Mouse (Mus musculus): ENCODE results near the gene Lrmda. TPM values are rescaled to one million over a fixed set of nuclear protein-coding genes. Genes with fewer than 3 reads are reported as not detected.

Lrmda gene
- total RNA-seq, 2 experiments from 2014 or later, result 0.27 TPM; not detected in 1

DNA sequence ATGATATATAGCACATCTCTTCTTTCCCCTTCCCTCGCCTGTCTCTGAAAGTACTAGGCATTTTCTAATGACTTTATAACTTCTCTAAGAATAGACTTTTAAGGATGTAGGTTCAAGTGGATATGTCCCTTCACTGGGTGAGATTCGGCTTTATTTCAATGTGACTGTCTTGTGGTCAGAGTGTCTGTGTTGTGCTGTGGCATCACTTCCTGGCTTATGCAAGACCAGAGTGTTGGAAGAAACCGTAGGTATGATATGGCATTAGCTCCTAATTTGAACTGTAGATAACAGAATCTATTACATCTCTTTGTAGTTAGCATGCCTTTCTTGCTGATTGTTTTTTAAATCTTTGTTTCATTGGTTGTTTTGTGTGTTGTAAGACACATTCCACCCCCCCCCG, 198.7 kb downstream of the Lrmda start:
- no peak for DNase-seq (ENCODE audit: extremely low spot score in 1 of 2, low spot score in 1 of 2)

DNA sequence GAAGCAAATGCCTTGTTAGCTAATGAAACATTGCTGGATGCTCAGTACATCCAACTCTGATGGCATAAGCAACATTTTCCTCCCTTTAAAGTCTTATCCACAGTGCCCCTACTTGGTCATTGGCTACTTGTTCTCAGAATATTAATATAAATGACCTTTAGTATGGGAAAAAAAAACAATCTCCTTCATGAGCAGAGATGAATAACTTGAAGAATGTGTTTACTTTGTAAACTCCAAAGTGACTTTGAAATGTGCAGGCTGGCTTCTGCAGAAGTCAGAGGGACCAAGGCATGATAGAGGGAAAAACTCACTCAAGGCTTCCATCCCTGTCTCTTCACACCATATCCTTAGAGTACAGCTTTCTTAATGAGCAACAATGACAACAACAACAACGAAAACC, 202.5 kb downstream of the Lrmda start:
- DNase-seq (ENCODE audit: extremely low spot score in 1 of 2, low spot score in 1 of 2), result no peak

DNA sequence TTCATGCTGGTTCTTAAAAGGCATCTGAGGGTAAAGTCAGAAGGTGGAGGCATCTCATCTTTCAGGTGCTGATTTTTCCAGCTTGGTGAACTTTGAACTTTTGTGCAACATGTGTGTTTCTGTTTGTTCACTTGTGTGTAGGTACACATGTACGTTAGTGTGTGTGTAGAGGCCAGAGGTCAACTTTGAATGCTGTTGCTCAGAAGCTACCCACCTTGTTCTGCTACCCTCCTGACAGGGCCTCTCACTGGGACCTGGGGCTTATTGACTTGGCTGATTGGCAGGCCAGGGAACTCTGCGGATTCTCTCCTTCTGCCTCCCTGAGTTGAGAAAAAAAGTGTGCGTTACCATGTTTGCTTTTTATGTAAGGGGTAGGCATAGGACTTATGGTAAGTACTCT, 203.1 kb downstream of the Lrmda start:
- no peak for DNase-seq (ENCODE audit: extremely low spot score in 1 of 2, low spot score in 1 of 2)

DNA sequence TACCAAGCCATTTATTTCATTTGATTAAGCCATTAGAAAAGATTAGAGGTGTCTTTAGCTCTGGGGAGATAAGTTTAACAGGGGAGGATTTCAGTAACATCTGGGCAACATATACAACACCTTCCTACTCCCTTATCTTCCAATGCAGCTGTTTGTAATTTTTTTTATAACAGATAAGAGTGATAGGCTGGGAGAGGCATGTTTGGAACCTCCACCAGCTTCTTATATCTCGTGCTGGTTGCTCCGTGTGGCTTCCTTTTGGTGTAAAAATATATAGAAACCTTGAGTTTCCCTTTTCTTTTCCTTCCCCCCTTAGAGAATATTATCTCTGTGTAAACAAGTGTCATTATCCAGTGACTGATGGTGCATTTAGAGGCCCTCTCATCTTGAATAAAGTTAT, 206.7 kb downstream of the Lrmda start:
- no peak for DNase-seq (ENCODE audit: extremely low spot score in 1 of 2, low spot score in 1 of 2)

DNA sequence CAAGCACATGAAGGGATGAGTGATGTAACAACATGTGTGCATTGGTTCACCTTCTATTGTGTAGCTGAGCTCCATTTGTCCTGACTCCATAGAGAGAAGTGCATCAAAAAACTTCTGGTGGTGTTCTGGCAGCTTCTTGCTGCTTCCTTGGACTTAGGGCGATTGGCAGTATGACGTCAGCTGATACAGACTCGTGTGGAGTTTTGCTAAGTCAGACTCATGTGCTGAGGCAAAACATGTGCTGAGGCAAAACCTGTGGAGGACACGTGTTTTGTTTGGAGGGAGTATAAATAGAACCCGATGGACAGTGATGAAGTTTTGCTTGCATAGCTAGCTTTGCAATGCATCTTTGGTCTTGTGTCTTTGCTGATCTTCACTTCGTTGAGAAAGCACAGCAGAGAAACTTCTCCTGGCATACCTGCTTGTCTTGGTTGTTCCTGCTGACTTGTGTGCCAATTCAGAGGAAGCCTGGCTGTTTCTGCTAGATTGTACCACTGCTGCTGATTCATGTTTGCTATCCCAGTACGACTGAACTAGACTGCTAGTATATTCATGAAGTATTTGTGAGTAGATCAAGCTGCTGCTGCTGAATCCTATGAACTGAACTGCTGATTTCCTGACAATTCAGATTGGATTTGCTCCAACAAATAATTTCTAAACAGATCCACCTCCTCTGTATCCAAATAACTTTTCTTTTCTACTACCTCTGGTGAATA, 208.9 kb downstream of the Lrmda start:
- DNase-seq (ENCODE audit: extremely low spot score in 1 of 2, low spot score in 1 of 2), result no peak

DNA sequence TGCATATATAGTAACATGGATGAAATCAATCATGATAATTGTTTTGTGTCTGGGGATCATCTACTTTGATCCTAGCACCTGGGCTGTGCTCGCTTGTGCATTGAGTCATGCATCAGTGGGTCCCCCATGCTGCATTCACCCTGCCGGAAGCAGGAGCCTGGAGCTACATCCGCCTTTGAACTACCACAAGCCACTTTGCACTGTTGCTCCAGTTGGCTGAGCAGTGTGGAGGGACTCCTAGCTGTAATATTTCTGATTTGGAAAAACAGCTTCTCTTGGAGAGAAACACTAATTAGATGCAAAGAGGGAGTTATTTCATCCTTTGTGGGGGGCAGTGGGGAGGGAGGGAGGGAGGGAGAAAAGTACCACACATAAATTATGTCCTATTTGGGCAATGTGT, 220.8 kb downstream of the Lrmda start:
- no peak for DNase-seq (ENCODE audit: extremely low spot score in 1 of 2, low spot score in 1 of 2)

DNA sequence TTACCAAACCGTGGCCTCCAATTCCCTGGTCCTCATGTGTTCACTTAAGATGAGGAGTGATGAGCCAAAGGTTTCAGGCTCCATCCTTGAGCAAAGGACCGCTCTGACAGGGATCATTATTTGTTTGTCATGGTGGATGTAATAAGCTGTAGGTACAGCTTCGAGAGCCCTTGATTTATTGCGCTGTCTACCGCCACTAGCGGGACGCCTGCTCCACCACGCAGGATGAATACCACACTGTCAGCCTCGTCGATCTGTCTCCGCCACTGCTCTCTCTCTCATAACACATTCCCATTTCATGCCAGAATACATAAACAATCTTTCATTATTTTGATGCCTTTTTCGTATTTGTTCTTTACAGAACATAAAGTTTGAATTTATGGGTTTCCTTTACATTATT, 235.9 kb downstream of the Lrmda start:
- DNase-seq (ENCODE audit: extremely low spot score in 1 of 2, low spot score in 1 of 2), result no peak

DNA sequence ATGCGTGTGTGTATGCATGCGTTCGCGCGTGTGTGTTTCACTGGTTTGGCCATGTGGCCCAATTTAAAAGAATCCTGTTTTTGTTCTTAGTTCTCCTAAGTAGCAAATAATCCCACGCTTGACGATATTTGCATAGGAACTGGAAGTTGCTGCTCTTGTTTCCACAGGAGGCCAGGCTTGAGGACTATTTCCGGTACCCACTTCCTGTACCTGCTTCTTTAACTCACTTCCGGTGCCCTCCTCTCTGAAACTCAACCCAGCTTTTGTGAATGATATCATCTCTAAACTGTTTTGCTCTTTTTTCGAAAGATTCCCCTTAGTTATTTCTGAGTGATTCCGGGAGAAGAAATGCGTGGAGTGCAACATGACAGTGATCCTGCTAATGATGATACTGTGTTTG, 236.8 kb downstream of the Lrmda start:
- DNase-seq (ENCODE audit: extremely low spot score in 1 of 2, low spot score in 1 of 2), result no peak

DNA sequence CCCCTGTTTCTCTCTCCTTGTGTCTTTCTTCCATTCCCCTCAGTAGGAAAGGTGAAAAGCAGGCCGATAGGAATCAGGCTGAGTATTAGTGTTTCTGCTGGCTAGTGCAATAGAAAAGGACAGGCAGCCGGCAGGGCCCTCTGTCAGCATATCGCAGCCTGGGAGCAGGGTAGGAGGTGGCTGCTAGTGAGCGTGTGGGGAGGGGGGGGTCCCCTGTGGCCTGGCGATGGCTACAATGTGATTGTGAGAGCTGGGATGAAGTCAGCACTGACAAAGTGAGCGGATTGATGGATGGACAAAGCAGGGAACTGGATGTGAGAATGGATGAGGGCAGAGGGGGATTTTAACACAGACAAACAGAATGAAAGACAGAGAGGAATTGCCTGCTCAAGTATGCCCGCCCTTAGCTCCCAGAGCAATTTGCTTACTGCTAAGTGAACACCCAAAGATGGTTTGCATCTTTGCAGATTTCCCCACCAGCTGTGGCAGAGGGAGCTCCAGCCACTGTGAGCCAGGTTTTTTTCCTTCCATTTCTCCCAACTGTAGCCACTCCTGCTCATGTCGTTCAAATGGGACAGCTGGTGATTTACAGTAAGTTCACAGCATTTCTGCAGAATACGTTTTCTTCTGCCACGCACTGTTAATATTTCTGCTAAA, 240.0 kb downstream of the Lrmda start:
- DNase-seq (ENCODE audit: extremely low spot score in 1 of 2, low spot score in 1 of 2), result peak in 1 of 2 experiments; percentile 7

DNA sequence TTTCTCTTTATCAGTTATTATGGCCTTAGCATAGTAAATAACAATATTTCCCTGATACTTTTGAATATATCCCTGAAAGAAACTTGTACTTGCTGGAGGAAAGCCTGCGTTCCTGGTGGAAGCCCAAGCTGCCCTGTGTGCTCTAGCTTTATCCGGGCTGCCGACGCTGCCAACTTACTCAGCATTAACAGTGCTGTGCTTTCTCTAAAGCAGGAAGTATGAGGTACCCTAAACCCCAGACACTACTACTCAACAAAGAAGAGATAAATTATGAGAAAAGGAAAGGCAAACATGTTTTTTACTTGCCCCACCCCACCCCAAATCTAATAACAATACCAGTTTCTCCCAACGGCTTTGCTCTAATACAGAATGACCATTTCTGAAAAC, 240.5 kb downstream of the Lrmda start:
- no peak for DNase-seq (ENCODE audit: extremely low spot score in 1 of 2, low spot score in 1 of 2)

DNA sequence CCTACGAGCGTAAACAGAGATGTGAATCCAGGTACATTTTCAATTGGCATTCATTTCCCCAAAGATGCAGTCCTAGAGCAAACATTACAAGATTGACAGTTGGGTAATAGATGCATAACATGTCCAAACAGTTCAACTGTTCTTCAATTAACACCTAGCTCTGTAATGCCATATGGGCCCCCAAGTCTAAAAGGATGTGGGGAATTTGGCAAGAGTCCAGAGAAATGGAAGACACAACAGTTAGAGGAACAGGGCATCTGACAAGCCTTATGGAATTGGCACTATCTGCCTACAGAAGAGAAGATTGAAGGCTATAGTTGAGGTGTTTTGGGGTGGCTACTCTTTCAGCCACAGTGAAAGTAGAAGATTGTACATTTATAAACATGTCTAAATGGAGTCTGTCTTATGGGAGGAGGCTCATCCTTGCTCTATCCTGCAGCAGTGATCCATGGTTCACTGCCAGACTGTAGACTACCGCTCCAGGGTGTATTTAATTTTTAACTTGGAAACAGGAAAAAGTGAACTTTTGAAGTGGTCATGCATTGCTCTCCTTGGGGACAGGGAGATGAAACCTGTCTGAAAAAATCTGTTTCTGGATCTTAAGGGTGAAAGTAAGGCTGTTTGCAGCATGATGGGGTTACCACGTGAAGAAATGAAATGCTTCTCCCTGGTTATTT, 245.9 kb downstream of the Lrmda start:
- DNase-seq (ENCODE audit: extremely low spot score in 1 of 2, low spot score in 1 of 2), result no peak

DNA sequence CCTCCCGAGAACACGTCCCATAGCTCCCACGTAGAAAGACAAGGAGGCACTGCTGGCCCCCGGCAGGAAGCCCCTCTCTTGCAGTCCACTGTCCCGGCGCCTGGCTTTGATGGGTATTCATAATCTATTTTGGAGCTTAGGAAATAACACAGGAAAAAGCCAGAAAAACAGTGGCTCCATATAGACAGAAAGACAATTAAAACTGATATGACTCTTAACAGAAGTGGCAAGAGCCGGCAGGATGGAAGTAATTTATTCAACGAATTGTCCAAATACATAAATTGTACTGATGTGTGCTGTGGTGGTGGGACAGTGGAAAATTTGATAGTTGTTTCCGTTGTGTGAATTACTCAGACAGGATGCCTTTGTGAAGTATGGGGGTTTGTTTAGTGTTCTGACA, 250.3 kb downstream of the Lrmda start:
- DNase-seq (ENCODE audit: extremely low spot score in 1 of 2, low spot score in 1 of 2), result no peak

DNA sequence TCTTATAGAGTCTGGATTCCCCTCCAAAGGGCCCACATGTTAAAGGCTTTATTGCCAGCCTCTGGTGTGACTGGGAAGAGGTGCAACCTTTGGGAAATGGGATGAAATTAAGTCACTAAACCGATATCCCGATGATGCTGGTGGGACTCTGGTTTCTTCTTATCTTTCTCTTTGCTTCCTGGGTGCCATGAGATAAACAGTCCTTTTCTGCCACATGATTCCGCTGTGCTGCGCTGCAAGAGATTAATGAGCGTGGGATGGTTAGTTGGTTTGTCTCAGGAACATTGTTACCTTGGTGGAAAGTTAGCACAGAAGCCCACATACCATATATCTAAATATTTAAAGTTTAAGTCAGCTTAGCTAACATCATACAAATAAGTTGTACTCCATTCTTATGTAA, 258.5 kb downstream of the Lrmda start:
- no peak for DNase-seq (ENCODE audit: extremely low spot score in 1 of 2, low spot score in 1 of 2)

DNA sequence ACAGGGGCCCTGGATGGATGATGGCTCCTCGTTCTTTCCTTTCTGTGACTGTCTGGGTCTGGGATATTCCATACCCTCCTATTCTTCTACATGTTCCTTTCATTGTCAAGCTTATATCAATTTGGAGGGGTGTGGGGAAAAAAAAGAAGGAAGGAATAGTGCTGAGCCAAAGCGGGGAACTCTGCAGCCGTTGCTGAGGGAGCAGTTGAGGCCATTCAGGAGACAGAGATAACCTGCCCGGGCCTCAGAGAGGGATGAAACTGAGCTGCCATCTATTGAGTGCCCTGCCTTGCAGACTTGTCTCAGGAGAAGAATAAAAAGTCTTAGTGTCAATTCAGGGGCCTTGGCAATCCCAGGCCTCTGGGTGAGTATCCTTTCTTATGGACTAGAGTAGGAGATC, 260.1 kb downstream of the Lrmda start:
- no peak for DNase-seq (ENCODE audit: extremely low spot score in 1 of 2, low spot score in 1 of 2)

DNA sequence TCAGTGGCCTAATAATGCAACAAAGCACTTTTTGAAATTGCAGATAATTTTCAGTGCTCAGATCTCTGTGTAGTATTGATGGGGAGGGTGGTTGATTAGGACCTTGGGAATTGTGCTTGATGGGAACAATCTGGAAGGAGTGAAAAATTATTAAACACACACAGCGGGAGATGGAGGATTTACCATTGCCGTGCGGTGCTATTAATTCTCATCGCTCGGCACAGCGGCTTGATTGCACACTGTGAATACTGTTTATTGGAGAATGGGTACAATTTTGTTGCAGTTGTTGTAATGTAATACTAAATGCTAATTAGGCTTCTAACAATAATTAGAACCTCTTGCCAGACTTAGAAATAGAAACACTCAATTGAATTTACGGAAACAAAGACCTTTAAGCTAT, 262.1 kb downstream of the Lrmda start:
- DNase-seq (ENCODE audit: extremely low spot score in 1 of 2, low spot score in 1 of 2), result no peak

DNA sequence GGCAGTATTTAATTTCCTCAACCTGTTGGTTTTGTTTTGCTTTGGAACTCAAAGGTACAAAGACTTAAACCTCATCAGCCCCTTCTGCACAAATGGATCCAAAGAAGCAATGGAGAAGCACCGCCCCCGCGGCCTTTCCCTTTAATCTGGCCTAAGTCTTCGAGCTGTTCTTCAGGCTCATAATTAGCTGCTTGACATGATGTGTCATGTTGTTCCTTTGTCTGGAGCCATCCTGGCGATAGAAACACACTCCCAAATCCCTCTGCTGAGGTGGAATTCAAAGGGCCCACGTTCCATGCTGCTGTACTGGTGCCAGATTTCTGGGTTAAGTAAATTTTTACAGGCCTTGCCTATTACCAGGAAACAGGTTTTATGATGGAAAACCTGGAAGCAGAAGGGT, 263.3 kb downstream of the Lrmda start:
- no peak for DNase-seq (ENCODE audit: extremely low spot score in 1 of 2, low spot score in 1 of 2)

DNA sequence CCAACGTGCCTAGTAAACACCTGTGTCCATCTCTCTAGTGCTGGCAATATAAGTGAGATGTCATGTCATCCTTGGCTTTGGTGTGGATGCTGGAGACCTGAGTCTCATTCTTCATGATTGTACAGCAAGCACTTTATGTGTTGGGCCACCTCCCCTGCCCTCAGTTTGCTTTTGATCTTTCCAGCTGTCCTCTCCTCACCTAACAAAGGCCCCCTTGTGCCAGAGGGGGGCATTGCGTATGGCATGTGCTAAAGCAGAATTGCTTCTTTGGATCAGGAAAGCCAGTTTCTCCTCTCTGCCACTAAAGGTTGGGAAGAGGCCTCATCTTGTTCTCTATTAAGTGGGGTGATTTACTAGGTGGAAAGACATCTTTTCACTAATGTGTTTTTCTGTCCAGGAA, 264.2 kb downstream of the Lrmda start:
- no peak for DNase-seq (ENCODE audit: extremely low spot score in 1 of 2, low spot score in 1 of 2)

DNA sequence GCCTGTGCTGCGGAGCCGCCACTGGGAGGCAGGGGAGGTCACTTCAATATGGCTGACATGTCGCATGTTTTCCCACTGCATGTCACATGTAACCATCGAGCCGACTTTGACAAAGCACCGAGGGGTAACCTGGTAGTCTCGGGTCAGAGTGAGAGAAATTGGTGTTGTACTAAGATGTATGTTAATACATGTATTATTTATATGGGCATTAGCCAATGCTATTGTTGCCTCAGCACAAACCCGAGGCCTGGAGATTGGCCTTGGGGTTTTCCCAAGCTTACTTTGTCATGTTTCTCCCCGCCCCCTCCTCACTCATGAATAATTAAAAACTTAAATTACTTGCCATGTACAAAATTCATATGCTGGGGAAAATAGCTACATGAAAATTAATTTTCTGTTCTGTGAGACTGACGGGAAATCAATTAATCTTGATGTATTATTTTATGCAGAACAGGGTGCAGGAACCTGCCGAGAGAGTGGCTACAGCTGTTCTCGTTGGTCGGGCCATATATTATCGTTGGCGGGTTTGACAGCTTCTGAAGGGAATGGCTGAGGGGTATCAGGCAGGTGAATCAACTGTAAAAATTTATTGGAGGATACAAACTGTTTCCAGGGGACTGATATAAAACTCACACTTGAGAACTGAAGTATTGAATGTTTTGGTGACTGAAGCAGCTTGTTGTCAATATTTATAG, 265.5 kb downstream of the Lrmda start:
- no peak for DNase-seq (ENCODE audit: extremely low spot score in 1 of 2, low spot score in 1 of 2)

DNA sequence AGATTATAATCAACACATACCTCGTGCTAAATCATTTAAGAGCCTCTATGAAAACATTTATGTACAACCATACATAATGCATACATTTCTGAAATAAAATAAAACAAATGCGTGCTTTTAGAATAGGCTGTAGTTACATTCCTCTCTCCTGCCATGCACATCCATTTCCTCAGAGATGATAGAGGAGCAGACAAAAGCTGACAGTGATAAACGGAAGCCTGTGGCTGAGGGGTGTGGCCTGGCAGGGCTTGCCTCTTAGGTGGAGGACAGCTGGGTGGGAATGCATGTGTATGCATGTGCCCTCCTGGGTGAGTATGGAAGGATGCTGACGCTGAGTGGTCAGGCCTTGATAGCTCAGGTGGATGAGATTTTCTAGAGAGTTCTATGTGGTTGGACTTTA, 266.3 kb downstream of the Lrmda start:
- no peak for DNase-seq (ENCODE audit: extremely low spot score in 1 of 2, low spot score in 1 of 2)

DNA sequence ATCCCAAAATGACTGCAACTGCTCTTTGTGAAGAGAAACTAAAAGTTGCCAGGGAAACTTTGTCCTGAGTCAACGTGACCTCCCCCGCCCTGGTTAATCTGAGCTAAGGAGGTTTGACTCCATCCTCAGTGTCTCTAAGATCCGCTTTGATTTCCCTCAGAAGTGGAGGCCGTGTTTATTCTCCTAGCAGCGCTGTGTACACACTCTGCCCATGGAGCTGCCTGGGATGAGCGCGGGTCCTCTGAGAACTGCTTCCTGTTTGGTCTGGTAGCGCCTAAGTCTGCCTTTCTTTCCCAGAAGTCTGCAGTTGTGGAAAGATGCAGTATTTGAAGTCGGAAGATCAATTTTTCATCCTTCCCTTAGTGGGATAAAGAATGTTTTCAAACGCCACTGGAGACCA, 268.7 kb downstream of the Lrmda start:
- no peak for DNase-seq (ENCODE audit: extremely low spot score in 1 of 2, low spot score in 1 of 2)

DNA sequence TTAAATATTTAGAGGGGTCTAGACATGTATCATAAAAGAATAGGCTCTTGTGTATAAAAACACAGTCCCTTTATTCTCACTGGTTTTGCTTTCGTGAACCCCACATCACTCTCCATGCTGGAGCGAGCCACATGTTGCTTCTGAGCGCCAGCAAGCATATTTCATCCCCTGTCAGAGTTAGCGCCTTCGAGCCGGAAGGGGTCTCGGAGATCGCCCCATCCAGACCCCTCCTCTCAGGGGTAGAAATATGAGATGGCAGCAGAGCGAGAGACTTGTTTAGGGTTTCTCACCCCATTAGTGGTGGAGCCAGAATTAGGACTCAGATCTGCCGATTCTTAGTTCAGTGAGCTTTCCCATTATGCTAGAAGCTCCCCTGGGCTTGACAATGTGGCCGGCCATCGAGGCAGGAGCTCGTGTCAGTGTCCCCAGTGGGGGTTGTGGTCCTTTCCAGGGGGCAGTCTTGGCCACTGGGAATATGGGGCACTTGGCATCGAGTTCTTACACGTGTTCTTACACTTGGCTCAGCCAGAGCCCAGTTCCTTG, 269.9 kb downstream of the Lrmda start:
- DNase-seq (ENCODE audit: extremely low spot score in 1 of 2, low spot score in 1 of 2), result no peak
